Mouse (Mus musculus) olfactory bulb, adult 2 months (tissue): ENCODE measurements at regions not wholly inside any gene's neighbourhood (a gene's known extent, or its start where the extent isn't known, plus 50 kb on each side); places are given as distances from the start of the nearest gene placed in this dataset.
"Not testable (repeated sequence)": the region's sequence is repeated elsewhere in the genome, so short reads cannot be mapped to it uniquely, and the experiment has no call there.

ENCODE experiments used
- H3K27ac ChIP-seq: fragments of 200-500 bp; 2 replicates; pipeline ENCODE4 v1.5.1; 2012; ENCODE audit warnings: low read depth, low read length; ENCODE audit not compliant: insufficient read depth
- H3K4me1 ChIP-seq: fragments of 200-500 bp; 2 replicates; pipeline ENCODE4 v1.6.1; 2012; ENCODE audit warnings: low read length; ENCODE audit not compliant: control insufficient read depth, insufficient read depth
- H3K4me3 ChIP-seq: fragments of 200-500 bp; 2 replicates; pipeline ENCODE4 v1.5.1; 2012; ENCODE audit warnings: mild to moderate bottlenecking, low read depth, low read length, moderate library complexity; ENCODE audit not compliant: insufficient read depth
- CTCF ChIP-seq: fragments of 200-500 bp; IDR thresholded peaks from 2 replicates; pipeline ENCODE4 v1.5.1; 2012; ENCODE audit warnings: low read depth, mild to moderate bottlenecking, low read length, moderate library complexity; ENCODE audit not compliant: insufficient read depth
- POLR2A ChIP-seq: fragments of 200-500 bp; IDR thresholded peaks from 2 replicates; pipeline ENCODE4 v1.6.1; 2012; ENCODE audit warnings: mild to moderate bottlenecking, low read depth, low read length, moderate library complexity; ENCODE audit not compliant: insufficient read depth
- WGBS: fragments of 180-500 bp; shearing (Covaris S2); methylation state at CpG from one replicate; pipeline ENCODE4 v1.1.7; 2018; 5-methylcytosine and 5-hydroxymethylcytosine counted together

GRCm38 (mm10) chr5:77909218-77909617 lies 501.4 kb upstream of the Igfbp7 start:
- no peak overlapping the region for H3K27ac ChIP-seq
- TF ChIP-seq CTCF (no peak), POLR2A (no peak)
- H3K4me1 ChIP-seq = no peaks in the 10 kb centered on the region
- WGBS = 63% methylated on average over 6 of the region's 6 CpGs
- no peak overlapping the region for H3K4me3 ChIP-seq

- not testable (repeated sequence) for H3K4me3 ChIP-seq, H3K4me1 ChIP-seq, H3K27ac ChIP-seq
- WGBS = 47% methylated on average over 2 of the region's 2 CpGs
Measured at GRCm38 (mm10) chr5:77892024-77892423, 484.2 kb upstream of the Igfbp7 start.

- Histone ChIP-seq H3K4me3 (no peak overlapping the region), H3K27ac (no peak overlapping the region), H3K4me1 (no peaks in the 10 kb centered on the region)
- 55% methylated on average over 9 of the region's 9 CpGs for WGBS
- TF ChIP-seq CTCF (no peak), POLR2A (no peak)
Measured at GRCm38 (mm10) chr5:77888534-77888933, 480.7 kb upstream of the Igfbp7 start.

GRCm38 (mm10) chr5:77871403-77871802 lies 463.6 kb upstream of the Igfbp7 start:
- whole genome bisulfite sequencing = 85% methylated on average over 5 of the region's 5 CpGs
- H3K27ac ChIP-seq = no peak overlapping the region
- no peak for TF ChIP-seq POLR2A
- no peak for TF ChIP-seq CTCF

GRCm38 (mm10) chr5:77865342-77865741 lies 457.5 kb upstream of the Igfbp7 start:
- TF ChIP-seq CTCF = no peak
- no peak for TF ChIP-seq POLR2A
- H3K27ac ChIP-seq = no peak overlapping the region
- no peaks in the 10 kb centered on the region for H3K4me1 ChIP-seq
- WGBS = 66% methylated on average over 7 of the region's 7 CpGs
- no peak overlapping the region for H3K4me3 ChIP-seq

More at GRCm38 (mm10) chr5:77871403-77871802, 463.6 kb upstream of the Igfbp7 start:
- no peaks in the 10 kb centered on the region for H3K4me1 ChIP-seq
- H3K4me3 ChIP-seq = no peak overlapping the region

GRCm38 (mm10) chr5:77855191-77855590 lies 447.4 kb upstream of the Igfbp7 start:
- Histone ChIP-seq H3K27ac (no peak overlapping the region), H3K4me3 (no peak overlapping the region), H3K4me1 (no peaks in the 10 kb centered on the region)
- no peak for TF ChIP-seq POLR2A
- TF ChIP-seq CTCF = no peak
- WGBS = 87% methylated on average over 6 of the region's 6 CpGs

DNA sequence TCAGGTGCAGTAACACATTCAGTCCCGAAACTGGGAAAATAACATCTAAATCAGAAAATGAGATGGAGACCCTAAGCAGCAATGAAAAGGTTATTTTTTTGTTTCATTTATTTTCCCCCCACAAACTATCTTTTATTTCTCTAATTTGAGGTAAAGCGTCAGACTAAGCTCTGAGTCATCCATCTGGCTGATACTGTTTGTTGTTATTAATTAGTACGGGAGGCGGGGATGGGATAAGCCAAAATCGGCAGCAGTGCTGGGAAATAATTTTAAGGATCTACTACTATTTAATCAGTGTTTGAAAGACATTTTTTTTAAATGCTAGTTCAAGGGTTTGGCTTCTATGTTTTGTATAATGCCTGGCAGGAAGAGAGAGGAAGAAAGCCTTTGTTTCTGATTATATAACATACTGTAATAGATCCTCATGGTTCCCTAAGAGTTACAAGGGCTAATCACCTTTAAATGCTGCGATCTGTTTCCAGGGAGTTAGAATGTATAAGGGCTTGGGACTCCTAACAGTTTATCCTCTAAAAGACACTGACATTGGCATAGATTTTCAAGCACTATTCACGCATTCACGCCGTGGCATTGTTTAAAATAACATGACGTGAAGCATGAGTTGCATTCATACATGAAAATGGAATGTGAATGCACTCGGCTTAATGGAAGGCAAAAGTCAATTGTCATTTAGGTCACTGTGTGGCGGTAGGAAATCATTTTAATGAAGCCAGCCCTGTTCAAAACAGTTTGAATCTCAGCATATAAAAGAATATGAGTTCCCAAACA lies 446.4 kb upstream of the Igfbp7 start:
- no peak overlapping the region for H3K4me3 ChIP-seq
- H3K4me1 ChIP-seq = no peaks in the 10 kb centered on the region
- H3K27ac ChIP-seq = no peak overlapping the region
- 32% methylated on average over 12 of the region's 12 CpGs for WGBS
- no peak for TF ChIP-seq CTCF
- no peak for TF ChIP-seq POLR2A

- no peak overlapping the region for H3K27ac ChIP-seq
- H3K4me3 ChIP-seq = no peak overlapping the region
- 96% methylated on average over 3 of the region's 3 CpGs for WGBS
- H3K4me1 ChIP-seq = no peaks in the 10 kb centered on the region
- TF ChIP-seq CTCF (no peak), POLR2A (no peak)
Measured at GRCm38 (mm10) chr5:77851645-77852044, 443.8 kb upstream of the Igfbp7 start.

DNA sequence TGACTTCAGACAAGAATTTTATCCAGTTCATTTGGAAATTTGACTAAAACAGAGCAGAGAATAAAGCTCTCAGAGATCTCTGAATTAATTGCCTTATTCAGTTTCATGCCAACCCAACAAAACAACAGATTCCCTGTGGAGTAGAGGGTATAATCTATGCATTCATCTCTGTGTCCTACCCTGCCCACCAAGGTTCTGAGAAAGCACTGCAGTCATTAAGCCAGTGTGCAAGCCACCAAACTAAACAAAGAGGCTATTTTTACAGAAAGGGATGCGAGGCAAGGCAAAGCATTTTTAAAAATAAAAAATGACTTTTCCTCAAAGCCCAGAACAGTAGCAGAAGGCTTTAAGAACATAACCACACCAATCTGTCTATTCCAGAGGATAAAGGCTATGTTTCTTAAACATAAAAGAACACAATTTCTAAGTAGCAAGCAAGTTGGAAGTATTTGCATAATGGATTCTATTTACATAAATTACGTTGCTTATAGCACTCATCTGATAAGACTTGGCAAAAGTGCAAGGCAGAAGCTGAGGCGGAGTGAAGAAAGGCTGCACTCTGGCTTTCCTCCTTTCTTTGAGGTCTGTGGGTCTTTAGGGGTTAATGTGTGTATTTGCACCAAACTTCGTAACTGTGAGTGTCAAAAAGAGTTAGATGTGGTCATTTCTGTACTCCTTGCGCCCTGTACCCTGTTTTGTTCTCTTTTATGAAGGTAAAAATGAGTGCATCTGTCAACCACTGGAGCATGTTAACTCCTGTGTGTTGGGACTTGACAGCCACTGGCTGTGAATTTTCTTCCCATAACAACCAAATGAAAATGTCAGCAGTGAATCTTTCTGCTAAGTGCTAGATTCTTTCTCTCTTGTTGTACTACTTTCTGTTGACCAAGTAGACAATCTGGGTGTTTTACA lies 430.6 kb upstream of the Igfbp7 start:
- no peaks in the 10 kb centered on the region for H3K4me1 ChIP-seq
- TF ChIP-seq CTCF (no peak), POLR2A (no peak)
- WGBS = 30% methylated on average over 5 of the region's 5 CpGs
- H3K27ac ChIP-seq = no peak overlapping the region
- no peak overlapping the region for H3K4me3 ChIP-seq
